ENCODE assay signal across 9 mouse cellular contexts in the genomic region with DNA sequence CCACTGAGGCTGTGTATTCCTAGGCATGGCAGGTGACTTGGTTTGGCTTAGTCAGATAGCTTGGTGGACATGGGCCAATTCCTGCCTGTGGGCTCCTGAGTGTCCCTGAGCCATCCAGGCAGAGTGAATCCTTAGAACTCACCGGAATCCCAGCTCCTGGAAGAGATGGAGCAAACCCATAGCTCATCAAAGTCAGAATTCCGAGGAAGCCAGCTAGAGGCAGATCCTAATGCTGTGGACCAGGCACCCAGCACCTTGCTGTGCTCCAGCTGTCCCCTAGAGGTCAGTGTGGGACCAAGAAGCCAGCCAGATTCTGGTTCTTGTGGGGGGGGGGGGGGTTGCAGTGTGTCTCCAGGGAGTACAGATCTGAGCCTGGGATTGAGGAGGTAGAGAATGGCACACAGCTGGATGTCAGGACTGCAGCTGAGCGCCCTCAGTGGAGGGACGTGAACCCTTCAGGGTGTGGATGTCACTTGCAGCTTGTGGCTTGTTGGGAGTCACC. TPM values are rescaled to one million over a fixed set of nuclear protein-coding genes. Genes with fewer than 3 reads are reported as not detected.
DNase-seq lines count a peak whose midpoint lies in the region; ATAC-seq and TF ChIP-seq lines count a peak whose summit lies in the region.
"Had no signal": no experiment of that assay in that cellular context is flagged by ENCODE, and none has a peak within 500 bp of the region (broad histone marks: within the 10 kb centered on the region; RNA-seq: fewer than 3 reads in every experiment).

No protein-coding gene starts in this region.

- H3K4me2 ChIP-seq in liver, embryonic 11.5 days, result no peak overlapping the region
- no peak overlapping the region for H3K4me2 ChIP-seq in forebrain, embryonic 11.5 days (ENCODE audit: low read depth, low read length, severe bottlenecking)
- no peak overlapping the region for H3K4me2 ChIP-seq in hindbrain, embryonic 15.5 days
- H3K4me2 ChIP-seq in stomach, embryonic 14.5 days (replicated peaks; ENCODE audit: low read depth, low read length), result no peak overlapping the region
- H3K4me2 ChIP-seq: midbrain, embryonic 12.5 days had no signal

- intact Hi-C loops in left cerebral cortex, postnatal 25 days (cut with DNase I), result loop anchor here (1.0 to 5.0 kb wide), 2 partner anchors 61 to 297 kb away; no protein-coding TSS in a partner anchor

- TF ChIP-seq CTCF in liver, adult 2 months (IDR thresholded peaks at IDR 0.05; ENCODE audit: low read depth, low read length), result peak; percentile 87
- TF ChIP-seq CTCF in brain, embryonic 14.5 days (IDR thresholded peaks at IDR 0.05; ENCODE audit: borderline replicate concordance, extremely low read depth, insufficient read depth, insufficient read length), result peak; percentile 73

- no peak for TF ChIP-seq POLR2A in liver, adult 2 months (IDR thresholded peaks at IDR 0.05; ENCODE audit: extremely low read depth, insufficient read depth, low read length)
- TF ChIP-seq POLR2A in brain, embryonic 14.5 days (IDR thresholded peaks at IDR 0.05; ENCODE audit: borderline replicate concordance, extremely low read depth, insufficient read depth, insufficient read length, poor library complexity, severe bottlenecking), result no peak

- ATAC-seq in liver, embryonic 11.5 days (replicated peaks; ENCODE audit: low FRiP score), result no peak
- ATAC-seq in forebrain, embryonic 11.5 days (replicated peaks; ENCODE audit: low FRiP score), result no peak; the same call in 1 of the 2 replicates
- ATAC-seq in hindbrain, embryonic 15.5 days (ENCODE audit: low FRiP score, low read depth), result peak; percentile 40; the same call in 1 of the 2 replicates
- peak; percentile 49; the same call in 1 of the 2 replicates for ATAC-seq in monocyte, adult 5-6 weeks (replicated peaks; ENCODE audit: insufficient number of reproducible peaks, low FRiP score, low TSS enrichment, poor library complexity, severe bottlenecking)
- ATAC-seq in stomach, embryonic 14.5 days (ENCODE audit: insufficient number of reproducible peaks, insufficient read depth, low FRiP score, low read depth), result 0 out of 2 replicates have a peak, but pooled peaks have one; percentile 56

- no peaks in the 10 kb centered on the region for H3K4me1 ChIP-seq in liver, adult 2 months (ENCODE audit: control insufficient read depth, insufficient read depth, low read length)
- no peaks in the 10 kb centered on the region for H3K4me1 ChIP-seq in liver, embryonic 11.5 days (replicated peaks; ENCODE audit: control insufficient read depth, insufficient read depth, low read length)
- no peaks in the 10 kb centered on the region for H3K4me1 ChIP-seq in forebrain, embryonic 11.5 days (replicated peaks; ENCODE audit: control insufficient read depth, insufficient read depth, low read length)
- no peaks in the 10 kb centered on the region for H3K4me1 ChIP-seq in hindbrain, embryonic 15.5 days (replicated peaks)
- no peaks in the 10 kb centered on the region for H3K4me1 ChIP-seq in stomach, embryonic 14.5 days (ENCODE audit: control insufficient read depth, insufficient read depth, low read length)

- no peak overlapping the region for H3K27ac ChIP-seq in liver, adult 2 months (replicated peaks; ENCODE audit: insufficient read depth, low read depth, low read length)
- no peak overlapping the region for H3K27ac ChIP-seq in liver, embryonic 11.5 days (ENCODE audit: low read depth, low read length)
- no peak overlapping the region for H3K27ac ChIP-seq in forebrain, embryonic 11.5 days (ENCODE audit: low read depth, low read length)
- no peak overlapping the region for H3K27ac ChIP-seq in hindbrain, embryonic 15.5 days (replicated peaks)
- H3K27ac ChIP-seq in stomach, embryonic 14.5 days (ENCODE audit: low read length), result no peak overlapping the region
- H3K27ac ChIP-seq: midbrain, embryonic 12.5 days had no signal

- H3K9me3 ChIP-seq in liver, embryonic 11.5 days (ENCODE audit: control insufficient read depth, low read length), result no peaks in the 10 kb centered on the region
- no peaks in the 10 kb centered on the region for H3K9me3 ChIP-seq in forebrain, embryonic 11.5 days (ENCODE audit: control insufficient read depth, low read length)
- no peaks in the 10 kb centered on the region for H3K9me3 ChIP-seq in hindbrain, embryonic 15.5 days
- no peaks in the 10 kb centered on the region for H3K9me3 ChIP-seq in stomach, embryonic 14.5 days (ENCODE audit: control insufficient read depth, low read depth, low read length)
- H3K9me3 ChIP-seq: midbrain, embryonic 12.5 days had no signal

- H3K27me3 ChIP-seq in liver, adult 2 months (ENCODE audit: control insufficient read depth, insufficient read depth, low read length), result no peaks in the 10 kb centered on the region
- no peaks in the 10 kb centered on the region for H3K27me3 ChIP-seq in liver, embryonic 11.5 days (replicated peaks; ENCODE audit: control insufficient read depth, insufficient read depth, low read length)
- H3K27me3 ChIP-seq in forebrain, embryonic 11.5 days (ENCODE audit: control insufficient read depth, insufficient read depth, low read length), result no peaks in the 10 kb centered on the region
- H3K27me3 ChIP-seq in hindbrain, embryonic 15.5 days, result no peaks in the 10 kb centered on the region
- H3K27me3 ChIP-seq in stomach, embryonic 14.5 days (ENCODE audit: control insufficient read depth, insufficient read depth, low read length), result no peaks in the 10 kb centered on the region
- H3K27me3 ChIP-seq: midbrain, embryonic 12.5 days had no signal

- H3K4me3 ChIP-seq in liver, adult 2 months (ENCODE audit: insufficient read depth, low read depth, low read length), result no peak overlapping the region
- H3K4me3 ChIP-seq in liver, embryonic 11.5 days (ENCODE audit: low read depth, low read length), result no peak overlapping the region
- H3K4me3 ChIP-seq in forebrain, embryonic 11.5 days (ENCODE audit: low read depth, low read length), result no peak overlapping the region
- H3K4me3 ChIP-seq in hindbrain, embryonic 15.5 days, result no peak overlapping the region
- no peak overlapping the region for H3K4me3 ChIP-seq in stomach, embryonic 14.5 days (ENCODE audit: low read depth, low read length)
- H3K4me3 ChIP-seq: midbrain, embryonic 12.5 days had no signal

- WGBS in liver, adult 2 months, result 26% methylated on average over 4 of the region's 4 CpGs
- WGBS in liver, embryonic 11.5 days, result 18% methylated on average over 4 of the region's 4 CpGs
- 20% methylated on average over 4 of the region's 4 CpGs for WGBS in forebrain, embryonic 11.5 days
- WGBS in hindbrain, embryonic 15.5 days, result 14% methylated on average over 4 of the region's 4 CpGs
- 18% methylated on average over 4 of the region's 4 CpGs for WGBS in stomach, embryonic 14.5 days

- H3K9ac ChIP-seq in liver, adult 2 months (ENCODE audit: low read depth, low read length), result no peak overlapping the region
- no peak overlapping the region for H3K9ac ChIP-seq in liver, embryonic 11.5 days (ENCODE audit: low read depth, low read length)
- no peak overlapping the region for H3K9ac ChIP-seq in forebrain, embryonic 11.5 days (ENCODE audit: low read length)
- H3K9ac ChIP-seq in hindbrain, embryonic 15.5 days, result no peak overlapping the region
- no peak overlapping the region for H3K9ac ChIP-seq in stomach, embryonic 14.5 days (replicated peaks; ENCODE audit: low read depth, low read length)
- H3K9ac ChIP-seq: midbrain, embryonic 12.5 days had no signal

- no peaks in the 10 kb centered on the region for H3K36me3 ChIP-seq in liver, adult 2 months (ENCODE audit: control insufficient read depth, insufficient read depth, low read length)
- no peaks in the 10 kb centered on the region for H3K36me3 ChIP-seq in liver, embryonic 11.5 days (ENCODE audit: control insufficient read depth, insufficient read depth, low read length)
- H3K36me3 ChIP-seq in forebrain, embryonic 11.5 days (ENCODE audit: control insufficient read depth, insufficient read depth, low read length), result no peaks in the 10 kb centered on the region
- H3K36me3 ChIP-seq in hindbrain, embryonic 15.5 days, result peaks cover 14% of the 10 kb centered on the region
- no peaks in the 10 kb centered on the region for H3K36me3 ChIP-seq in stomach, embryonic 14.5 days (ENCODE audit: control insufficient read depth, insufficient read depth, low read length)

- no peaks in the 10 kb centered on the region for H3K79me2 ChIP-seq in liver, adult 2 months (ENCODE audit: control insufficient read depth, insufficient read depth, low read length)

- DNase-seq in liver, adult 2 months (ENCODE audit: extremely low read depth, low read depth, low spot score), result peak; percentile 23
- DNase-seq in liver, embryonic 11.5 days (ENCODE audit: low spot score), result no peak
- DNase-seq in brain, embryonic 14.5 days (ENCODE audit: low read depth), result peak; percentile 64
- peak; percentile 78 for DNase-seq in forebrain, embryonic 11.5 days (ENCODE audit: low spot score)
- DNase-seq in left cerebral cortex, postnatal 25 days (ENCODE audit: low spot score in 2 of 2), result peak; percentile 68 to 82

RNA-seq across cellular contexts. Expression of a gene that starts 33.8 kb away (rescaled TPM):
- total RNA-seq in liver, adult 2 months (2014; rRNA removed), result 3.1 and 6.2 TPM in 2 replicates
- 7.7 and 8.1 TPM in 2 replicates for polyA plus RNA-seq in liver, adult 2 months (2012; rRNA removed)
- polyA plus RNA-seq in liver, embryonic 11.5 days (2014; fragmentation: Nextera tagmentation; extraction: Ambion mirVana), result 2.2 and 2.9 TPM in 2 replicates
- 39.5 and 55.0 TPM in 2 replicates for polyA plus RNA-seq in brain, embryonic 14.5 days (2012; rRNA removed)
- 16.0 and 16.8 TPM in 2 replicates for polyA plus RNA-seq in forebrain, embryonic 11.5 days (2014; fragmentation: Nextera tagmentation; extraction: Ambion mirVana)
- 24.7 and 28.9 TPM in 2 replicates for polyA plus RNA-seq in hindbrain, embryonic 15.5 days (2015; fragmentation: Nextera tagmentation; extraction: Ambion mirVana)
- 100 to 1,000 TPM; 235 to 238 TPM for total RNA-seq in left cerebral cortex, postnatal 25 days (2021)
- total RNA-seq in monocyte, adult 5-6 weeks (2017), result 18.7 to 29.0 TPM (median 19.5 TPM) in 3 replicates
- polyA plus RNA-seq in stomach, embryonic 14.5 days (2014; fragmentation: Nextera tagmentation; extraction: Ambion mirVana), result 1.9 and 3.0 TPM in 2 replicates

Comparison
In these comparisons a context has a peak if more than half of its experiments do, and no peak if none do; other contexts are left out.
1. ATAC-seq: peak in hindbrain, embryonic 15.5 days (single experiment), monocyte, adult 5-6 weeks (single experiment) and stomach, embryonic 14.5 days (single experiment); none in liver, embryonic 11.5 days (single experiment) and forebrain, embryonic 11.5 days (single experiment).